ENCODE assay signal across 25 mouse cellular contexts in genomic region chrX:155584586-155584985, GRCm38 (mm10). TPM values are rescaled to one million over a fixed set of nuclear protein-coding genes. Genes with fewer than 3 reads are reported as not detected.
DNase-seq lines count a peak whose midpoint lies in the region; ATAC-seq and TF ChIP-seq lines count a peak whose summit lies in the region.
"Had no signal": no experiment of that assay in that cellular context is flagged by ENCODE, and none has a peak within 500 bp of the region (broad histone marks: within the 10 kb centered on the region; RNA-seq: fewer than 3 reads in every experiment).

No protein-coding gene starts in this region.

- peak; percentile 11 for DNase-seq in lung, postnatal 0 days (ENCODE audit: low spot score)
- DNase-seq in lung, postnatal 10 days, result no peak
- peak; percentile 59 for DNase-seq in MEL (ENCODE audit: low read depth, low spot score)
- no peak for DNase-seq in frontal cortex, adult 2 months (ENCODE audit: extremely low spot score in 1 of 2, low spot score in 1 of 2)
- DNase-seq: adrenal gland, postnatal 36 days; cerebellum, postnatal 14 days; kidney, postnatal 4 days had no signal

- 50% methylated on average over 2 of the region's 2 CpGs for WGBS in lung, postnatal 0 days
- WGBS in hindbrain, embryonic 13.5 days, result 96% methylated on average over 2 of the region's 2 CpGs

- ATAC-seq in lung, postnatal 0 days, result no peak
- ATAC-seq in common myeloid progenitor, adult 5-6 weeks (replicated peaks; ENCODE audit: low read depth, poor library complexity, severe bottlenecking), result peak; percentile 99
- no peak for ATAC-seq in megakaryocyte-erythroid progenitor cell, adult 5-6 weeks (replicated peaks; ENCODE audit: low FRiP score, low TSS enrichment, poor library complexity, severe bottlenecking)
- no peak for ATAC-seq in hindbrain, embryonic 13.5 days (ENCODE audit: low FRiP score)
- ATAC-seq: activated CD4-positive, CD25-positive, alpha-beta regulatory T cell, adult 4 months; forebrain, embryonic 15.5 days; intestine, postnatal 0 days; Patski had no signal

- H3K4me1 ChIP-seq in lung, postnatal 0 days (ENCODE audit: insufficient read depth, low read depth, low read length), result no peaks in the 10 kb centered on the region
- no peaks in the 10 kb centered on the region for H3K4me1 ChIP-seq in MEL (ENCODE audit: control insufficient read depth in 1 of 2, insufficient read depth in 2 of 2, low read length in 2 of 2)
- H3K4me1 ChIP-seq in hindbrain, embryonic 13.5 days (replicated peaks), result no peaks in the 10 kb centered on the region
- H3K4me1 ChIP-seq: embryonic facial prominence, embryonic 10.5 days; forebrain, embryonic 15.5 days; hindbrain, embryonic 12.5 days; limb, embryonic 13.5 days; neural tube, embryonic 15.5 days had no signal

- no peak for TF ChIP-seq CTCF in lung, postnatal 0 days (IDR thresholded peaks at IDR 0.05)
- TF ChIP-seq CTCF in MEL (IDR thresholded peaks at IDR 0.05 in 2 of 3, conservative IDR thresholded peaks at IDR 0.05 in 1 of 3; ENCODE audit: control insufficient read depth in 1 of 3, insufficient read depth in 1 of 3, low read depth in 2 of 3, low read length in 3 of 3, poor library complexity in 1 of 3, severe bottlenecking in 1 of 3), result no peak

- TF ChIP-seq EP300 in lung, postnatal 0 days (IDR thresholded peaks at IDR 0.05), result no peak
- peak in 1 of 2 experiments; percentile 13; a peak in 1 of 4 replicates for TF ChIP-seq EP300 in MEL (IDR thresholded peaks at IDR 0.05; ENCODE audit: low read depth in 1 of 2, low read length in 2 of 2)

- TF ChIP-seq RAD21 in MEL (IDR thresholded peaks at IDR 0.05; ENCODE audit: low read depth, low read length), result no peak

- no peak overlapping the region for H3K27ac ChIP-seq in lung, postnatal 0 days (ENCODE audit: low read length)
- no peak overlapping the region for H3K27ac ChIP-seq in MEL (ENCODE audit: control insufficient read depth, low read depth, low read length)
- H3K27ac ChIP-seq in hindbrain, embryonic 13.5 days, result no peak overlapping the region
- H3K27ac ChIP-seq: embryonic facial prominence, embryonic 10.5 days; forebrain, embryonic 15.5 days; hindbrain, embryonic 12.5 days; limb, embryonic 13.5 days; neural tube, embryonic 15.5 days had no signal

- H3K9me3 ChIP-seq in lung, postnatal 0 days (ENCODE audit: low read length), result no peaks in the 10 kb centered on the region
- no peaks in the 10 kb centered on the region for H3K9me3 ChIP-seq in MEL (replicated peaks; ENCODE audit: insufficient read depth, low read length)
- H3K9me3 ChIP-seq in hindbrain, embryonic 13.5 days, result no peaks in the 10 kb centered on the region
- H3K9me3 ChIP-seq: embryonic facial prominence, embryonic 10.5 days; forebrain, embryonic 15.5 days; hindbrain, embryonic 12.5 days; limb, embryonic 13.5 days; neural tube, embryonic 15.5 days had no signal

- no peaks in the 10 kb centered on the region for H3K79me2 ChIP-seq in MEL (ENCODE audit: control insufficient read depth, insufficient read depth, low read length, poor library complexity)
- no peaks in the 10 kb centered on the region for H3K79me2 ChIP-seq in myocyte (ENCODE audit: control insufficient read depth, insufficient read depth)

- TF ChIP-seq POLR2A in MEL (IDR thresholded peaks at IDR 0.05; ENCODE audit: control insufficient read depth in 1 of 2, insufficient read depth in 1 of 2, low read depth in 1 of 2, low read length in 2 of 2, poor library complexity in 1 of 2) (no peak), myocyte (IDR thresholded peaks at IDR 0.05; ENCODE audit: insufficient read length, low read depth) (no peak)

- H3K27me3 ChIP-seq in lung, postnatal 0 days (replicated peaks; ENCODE audit: insufficient read depth, low read length), result no peaks in the 10 kb centered on the region
- no peaks in the 10 kb centered on the region for H3K27me3 ChIP-seq in MEL (ENCODE audit: control insufficient read depth in 1 of 2, insufficient read depth in 2 of 2, low read length in 2 of 2)
- H3K27me3 ChIP-seq in myocyte (ENCODE audit: control insufficient read depth, insufficient read depth, insufficient read length), result no peaks in the 10 kb centered on the region
- H3K27me3 ChIP-seq in hindbrain, embryonic 13.5 days, result no peaks in the 10 kb centered on the region
- H3K27me3 ChIP-seq: forebrain, embryonic 15.5 days; hindbrain, embryonic 12.5 days; limb, embryonic 13.5 days; neural tube, embryonic 15.5 days had no signal

- no peaks in the 10 kb centered on the region for H3K36me3 ChIP-seq in lung, postnatal 0 days (ENCODE audit: insufficient read depth, low read length)
- H3K36me3 ChIP-seq in MEL (ENCODE audit: control insufficient read depth in 1 of 2, insufficient read depth in 2 of 2, low read length in 2 of 2), result no peaks in the 10 kb centered on the region
- no peaks in the 10 kb centered on the region for H3K36me3 ChIP-seq in myocyte (ENCODE audit: control insufficient read depth, insufficient read depth)
- no peaks in the 10 kb centered on the region for H3K36me3 ChIP-seq in hindbrain, embryonic 13.5 days
- H3K36me3 ChIP-seq: embryonic facial prominence, embryonic 10.5 days; forebrain, embryonic 15.5 days; hindbrain, embryonic 12.5 days; limb, embryonic 13.5 days; neural tube, embryonic 15.5 days had no signal

- no peak overlapping the region for H3K4me2 ChIP-seq in lung, postnatal 0 days (replicated peaks; ENCODE audit: low read depth, low read length)
- H3K4me2 ChIP-seq in myocyte (ENCODE audit: low read depth), result peak overlapping the region; percentile 45
- H3K4me2 ChIP-seq in hindbrain, embryonic 13.5 days, result no peak overlapping the region
- H3K4me2 ChIP-seq: forebrain, embryonic 15.5 days; hindbrain, embryonic 12.5 days; limb, embryonic 13.5 days; neural tube, embryonic 15.5 days had no signal

- H3K4me3 ChIP-seq in lung, postnatal 0 days (ENCODE audit: low read depth, low read length), result no peak overlapping the region
- no peak overlapping the region for H3K4me3 ChIP-seq in MEL (ENCODE audit: control insufficient read depth in 1 of 2, insufficient read depth in 1 of 2, low read depth in 2 of 2, low read length in 2 of 2)
- H3K4me3 ChIP-seq in myocyte, result no peak overlapping the region
- H3K4me3 ChIP-seq in hindbrain, embryonic 13.5 days, result no peak overlapping the region
- H3K4me3 ChIP-seq: embryonic facial prominence, embryonic 10.5 days; erythroblast, embryonic 14.5 days; forebrain, embryonic 15.5 days; hindbrain, embryonic 12.5 days; limb, embryonic 13.5 days; neural tube, embryonic 15.5 days had no signal

- no peak overlapping the region for H3ac ChIP-seq in myocyte (ENCODE audit: control insufficient read depth, insufficient read length)

- H3K9ac ChIP-seq in lung, postnatal 0 days (replicated peaks; ENCODE audit: low read depth), result no peak overlapping the region
- no peak overlapping the region for H3K9ac ChIP-seq in MEL (ENCODE audit: control insufficient read depth, low read depth, low read length, poor library complexity, severe bottlenecking)
- H3K9ac ChIP-seq in hindbrain, embryonic 13.5 days, result no peak overlapping the region
- H3K9ac ChIP-seq: forebrain, embryonic 15.5 days; hindbrain, embryonic 12.5 days; limb, embryonic 13.5 days; neural tube, embryonic 15.5 days had no signal

TF ChIP-seq in MEL, 35 proteins besides CTCF, POLR2A, EP300 and RAD21 (continues in another document):
- TF ChIP-seq ZC3H11A (IDR thresholded peaks at IDR 0.05; ENCODE audit: low read depth, low read length) (no peak), ZKSCAN1 (IDR thresholded peaks at IDR 0.05; ENCODE audit: low read depth, low read length) (no peak), NRF1 (IDR thresholded peaks at IDR 0.05; ENCODE audit: insufficient read depth, low read depth, low read length, poor library complexity, severe bottlenecking) (no peak), RCOR1 (IDR thresholded peaks at IDR 0.05; ENCODE audit: low read depth, low read length) (peak; percentile 41; the same call in 1 of the 2 replicates), GATA1 (IDR thresholded peaks at IDR 0.05; ENCODE audit: low read depth, low read length) (peak; percentile 33; the same call in 1 of the 2 replicates), POLR2AphosphoS5 (IDR thresholded peaks at IDR 0.05; ENCODE audit: borderline replicate concordance, low read depth, low read length) (no peak)

TF ChIP-seq in myocyte, 11 proteins besides CTCF, POLR2A, EP300 and RAD21 (continues in another document):
- TF ChIP-seq SRF (IDR thresholded peaks at IDR 0.05; ENCODE audit: control insufficient read depth, insufficient read length, low read depth), result no peak
- no peak for TF ChIP-seq REST (IDR thresholded peaks at IDR 0.05; ENCODE audit: insufficient read depth, insufficient read length)
- TF ChIP-seq MYOD1 (IDR thresholded peaks at IDR 0.05; ENCODE audit: control insufficient read depth in 1 of 3, insufficient read length in 2 of 3, low read depth in 2 of 3), result no peak
- no peak for TF ChIP-seq TCF12 (IDR thresholded peaks at IDR 0.05; ENCODE audit: insufficient read depth, poor library complexity, severe bottlenecking)
- TF ChIP-seq MYOG (IDR thresholded peaks at IDR 0.05; ENCODE audit: control insufficient read depth in 1 of 3, insufficient read depth in 1 of 3, insufficient read length in 2 of 3, low read depth in 2 of 3), result no peak
- no peak for TF ChIP-seq POLR2AphosphoS2 (IDR thresholded peaks at IDR 0.05; ENCODE audit: insufficient read length, low read depth)

RNA-seq across cellular contexts. Expression of gene Ptchd1, which starts 39.0 kb away (rescaled TPM):
- polyA plus RNA-seq in lung, postnatal 0 days (2015; fragmentation: Nextera tagmentation; extraction: Ambion mirVana), result 0.08 and 0.12 TPM in 2 replicates
- not detected in 2 replicates for total RNA-seq in MEL (2012; rRNA removed)
- polyA plus RNA-seq in MEL (2012; ENCODE audit: insufficient read depth in 1 of 2, insufficient read length in 2 of 2, low read depth in 1 of 2, low replicate concordance in 2 of 2, missing spikeins in 1 of 2) (not detected), myocyte (2012; fragmentation: generic; extraction: Trizol) (0.08 TPM)
- total RNA-seq in common myeloid progenitor, adult 5-6 weeks (2017), result 0.32 TPM in 1 of 2 replicates, not detected in the other
- 3.8 and 4.3 TPM in 2 replicates for polyA plus RNA-seq in frontal cortex, adult 2 months (2012; rRNA removed)
- total RNA-seq in megakaryocyte-erythroid progenitor cell, adult 5-6 weeks (2014; fragmentation: Nextera tagmentation), result not detected in 2 replicates
- 0.08 TPM in 1 of 2 replicates, not detected in the other for total RNA-seq in megakaryocyte-erythroid progenitor cell, adult 5-6 weeks (2017)
- 9.9 and 13.0 TPM in 2 replicates for polyA plus RNA-seq in hindbrain, embryonic 13.5 days (2015; fragmentation: Nextera tagmentation; extraction: Ambion mirVana)
- total RNA-seq: heart, adult 18-20 months had no signal
- polyA plus RNA-seq: activated CD4-positive, CD25-positive, alpha-beta regulatory T cell, adult 4 months; erythroblast, embryonic 14.5 days; liver, embryonic 16.5 days; Patski had no signal

RNA-seq across cellular contexts. Expression of gene Gm15155, which starts 40.0 kb away (rescaled TPM):
- polyA plus RNA-seq in lung, postnatal 0 days (2015; fragmentation: Nextera tagmentation; extraction: Ambion mirVana), result not detected in 2 replicates
- total RNA-seq in MEL (2012; rRNA removed), result not detected in 2 replicates
- polyA plus RNA-seq in MEL (2012; ENCODE audit: insufficient read depth in 1 of 2, insufficient read length in 2 of 2, low read depth in 1 of 2, low replicate concordance in 2 of 2, missing spikeins in 1 of 2) (not detected), myocyte (2012; fragmentation: generic; extraction: Trizol) (not detected)
- total RNA-seq in common myeloid progenitor, adult 5-6 weeks (2017), result not detected in 2 replicates
- polyA plus RNA-seq in frontal cortex, adult 2 months (2012; rRNA removed), result 0.12 and 0.32 TPM in 2 replicates
- not detected in 2 replicates for total RNA-seq in megakaryocyte-erythroid progenitor cell, adult 5-6 weeks (2014; fragmentation: Nextera tagmentation)
- not detected in 2 replicates for total RNA-seq in megakaryocyte-erythroid progenitor cell, adult 5-6 weeks (2017)
- 0.48 TPM in 1 of 2 replicates, not detected in the other for polyA plus RNA-seq in hindbrain, embryonic 13.5 days (2015; fragmentation: Nextera tagmentation; extraction: Ambion mirVana)
- total RNA-seq: adrenal gland, postnatal 36 days; gastrocnemius, adult 18-20 months; heart, adult 18-20 months; layer of hippocampus, postnatal 14 days had no signal
- polyA plus RNA-seq: activated CD4-positive, CD25-positive, alpha-beta regulatory T cell, adult 4 months; embryonic facial prominence, embryonic 10.5 days; erythroblast, embryonic 14.5 days; forebrain, embryonic 15.5 days; heart, embryonic 16.5 days; hindbrain, embryonic 12.5 days; intestine, postnatal 0 days; limb, embryonic 13.5 days; liver, embryonic 16.5 days; Patski had no signal

Comparison
In these comparisons a context has a peak if more than half of its experiments do, and no peak if none do; other contexts are left out.
1. DNase-seq: peak in lung, postnatal 0 days (single experiment) and MEL (single experiment); none in lung, postnatal 10 days (single experiment) and frontal cortex, adult 2 months (0 of 2).